Mouse (Mus musculus): ENCODE measurements at regions not wholly inside any gene's neighbourhood (a gene's known extent, or its start where the extent isn't known, plus 50 kb on each side); places are given as distances from the start of the nearest gene placed in this dataset.

DNA sequence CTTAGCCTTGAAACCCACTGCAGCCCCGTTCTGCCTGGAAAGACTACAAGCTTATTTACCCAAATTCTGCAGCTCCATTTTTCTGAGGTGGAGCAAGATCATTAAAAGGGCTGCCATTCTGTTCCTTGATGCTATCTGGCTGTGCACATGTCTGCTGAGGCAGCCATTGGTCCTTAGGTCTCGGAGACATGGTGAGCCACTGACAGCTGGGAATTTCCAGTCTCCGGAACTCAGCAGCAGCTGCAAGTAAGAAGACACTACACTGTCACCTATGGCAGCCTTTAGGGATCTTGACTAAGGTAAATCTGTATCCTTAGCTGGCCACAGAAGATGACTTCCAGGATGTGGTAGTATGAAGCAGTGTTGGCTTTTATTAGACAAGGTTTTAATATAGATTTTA, 467.9 kb downstream of the Cd83 start:
- no peak for DNase-seq

DNA sequence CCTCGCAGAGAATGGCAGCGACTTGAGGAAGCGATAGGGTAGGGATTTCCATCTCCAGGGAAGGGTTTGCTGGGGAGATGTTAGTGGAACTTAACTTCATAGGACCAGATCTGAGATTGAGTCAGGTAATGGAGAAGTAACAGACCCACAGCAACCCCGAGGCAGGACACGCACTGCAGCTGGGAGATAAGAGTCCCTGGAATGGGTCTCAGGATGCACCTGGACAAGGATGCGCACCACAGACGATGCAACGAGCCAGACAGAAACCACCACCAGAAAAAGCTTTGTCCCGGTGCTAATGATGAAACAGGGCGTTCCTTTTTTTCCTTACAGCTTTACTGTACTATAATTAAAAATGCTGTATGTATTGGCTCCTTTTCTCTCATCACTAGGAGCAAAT, 470.9 kb upstream of the Jarid2 start:
- no peak for DNase-seq

DNA sequence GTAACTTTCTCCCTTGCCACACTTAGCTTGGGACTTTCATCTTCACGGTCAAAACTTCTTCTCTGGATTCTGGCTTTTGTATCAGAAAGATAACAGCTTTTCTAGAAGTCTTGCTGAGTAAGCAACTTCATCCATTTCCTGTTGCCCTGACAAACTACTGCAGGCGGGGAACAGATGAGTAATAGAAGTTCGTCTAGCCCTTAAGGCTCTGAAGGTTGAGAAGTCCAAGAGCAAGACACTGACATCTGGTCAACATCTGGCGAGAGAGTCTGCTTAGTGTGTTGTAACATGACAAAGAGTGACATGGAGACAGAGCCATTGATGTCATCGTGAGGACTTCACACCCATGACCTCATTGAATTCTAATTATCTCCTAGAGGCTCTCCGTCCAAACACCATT, 469.2 kb upstream of the Jarid2 start:
- no peak for DNase-seq

GRCm38 (mm10) chr13:44260637-44261333, 468.5 kb upstream of the Jarid2 start:
- no peak for DNase-seq

DNA sequence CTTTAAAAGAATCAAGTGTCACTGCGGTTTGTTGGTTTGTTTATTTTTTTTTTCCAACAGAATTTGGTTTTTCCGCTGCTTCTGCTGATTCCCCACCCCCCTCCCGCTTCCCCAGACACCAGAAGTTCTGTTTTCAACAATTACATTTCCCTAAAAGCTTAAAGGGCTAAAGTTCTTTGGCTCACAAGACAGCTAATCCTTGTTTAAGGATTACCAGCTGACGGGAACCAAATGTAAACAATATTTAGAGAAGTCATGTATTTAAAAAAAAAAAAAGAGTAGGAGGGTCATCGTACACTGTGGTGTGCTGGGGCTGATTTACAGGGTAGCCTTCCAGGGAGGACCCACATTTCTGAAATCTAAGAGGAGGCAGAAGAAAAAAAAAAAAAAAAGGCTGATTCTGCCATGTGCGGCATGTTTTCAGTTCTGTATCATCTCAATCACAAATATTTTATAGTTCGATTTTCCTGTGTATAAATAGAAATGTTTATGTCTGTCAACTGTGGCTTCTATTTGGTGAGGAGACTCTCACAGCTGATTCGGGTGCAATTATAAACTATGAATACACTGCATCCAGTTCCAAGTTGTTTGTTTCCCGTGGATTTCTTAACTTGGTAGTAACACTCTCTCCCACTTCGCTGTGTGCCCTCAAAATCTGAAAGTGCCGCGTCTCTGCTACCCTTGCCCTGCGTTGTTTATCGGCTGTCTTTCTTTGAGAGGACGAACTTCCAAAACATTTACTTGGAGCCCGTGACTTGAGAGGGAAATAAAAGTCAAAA, 456.3 kb upstream of the Jarid2 start:
- no peak for DNase-seq

DNA sequence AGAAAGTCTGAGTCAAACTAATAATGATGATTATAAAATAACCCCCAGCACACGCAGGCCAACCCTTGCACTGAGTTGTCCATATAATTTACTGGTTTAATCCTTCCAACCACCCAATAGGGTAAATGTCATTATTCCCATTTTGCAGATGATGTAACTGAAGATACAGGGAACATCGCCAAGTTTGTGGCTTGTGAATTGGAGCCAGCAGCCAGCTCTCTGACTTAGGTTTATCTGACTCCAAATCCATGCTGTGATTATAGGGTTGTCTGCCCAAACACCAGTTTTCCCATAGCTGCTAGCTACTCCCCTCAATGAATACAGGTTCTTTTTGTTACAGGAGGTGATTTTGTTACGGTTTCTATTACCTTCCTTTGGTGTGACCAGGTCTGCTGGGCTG, 451.3 kb upstream of the Jarid2 start:
- DNase-seq = no peak

- peak; percentile 57 for DNase-seq
Observed at GRCm38 (mm10) chr13:44279036-44279435, 450.2 kb upstream of the Jarid2 start.

DNA sequence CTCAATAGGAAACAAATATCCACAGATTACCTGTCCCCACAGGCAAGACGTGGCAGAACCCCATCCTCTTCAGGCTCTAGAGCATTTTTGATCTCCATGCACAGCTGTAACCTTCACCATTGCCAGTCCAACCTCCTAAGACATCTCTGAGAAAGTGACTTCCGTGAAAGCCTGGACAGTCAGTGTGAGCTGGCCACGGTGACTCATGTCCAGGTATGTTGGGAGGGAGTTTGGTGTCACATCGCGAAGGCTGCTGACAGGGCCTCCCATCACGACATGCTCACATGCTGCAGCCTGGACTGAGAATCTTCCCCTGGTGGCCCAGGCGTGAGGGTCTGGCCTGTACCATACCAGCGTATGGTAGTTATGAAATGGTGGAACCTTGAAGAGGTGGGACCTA, 449.0 kb upstream of the Jarid2 start:
- DNase-seq = no peak

DNA sequence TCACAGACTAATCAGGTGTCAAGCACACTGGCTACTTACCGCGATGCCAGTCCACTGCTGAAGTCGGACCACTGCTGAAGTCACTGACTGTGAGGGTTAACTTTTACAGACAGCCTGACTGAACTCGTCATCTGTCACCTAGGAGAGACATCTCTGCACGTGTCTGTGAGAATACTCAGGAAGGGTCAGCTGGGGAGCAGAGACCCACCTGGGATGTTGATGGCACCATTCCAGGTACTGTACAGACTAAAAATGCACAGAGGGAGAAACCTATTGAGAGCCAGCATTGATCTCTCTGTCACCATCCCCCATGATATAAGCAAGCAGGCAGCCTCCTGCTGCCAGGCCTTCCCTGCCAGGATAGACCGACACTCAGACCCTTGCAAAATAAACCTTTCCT, 447.5 kb upstream of the Jarid2 start:
- DNase-seq = no peak

- no peak for DNase-seq
Observed at GRCm38 (mm10) chr13:44282306-44282705, 447.0 kb upstream of the Jarid2 start.

- DNase-seq = peak; percentile 55
Observed at GRCm38 (mm10) chr13:44282731-44283571, 446.3 kb upstream of the Jarid2 start.

GRCm38 (mm10) chr13:44285881-44286280, 443.4 kb upstream of the Jarid2 start:
- DNase-seq = no peak

DNA sequence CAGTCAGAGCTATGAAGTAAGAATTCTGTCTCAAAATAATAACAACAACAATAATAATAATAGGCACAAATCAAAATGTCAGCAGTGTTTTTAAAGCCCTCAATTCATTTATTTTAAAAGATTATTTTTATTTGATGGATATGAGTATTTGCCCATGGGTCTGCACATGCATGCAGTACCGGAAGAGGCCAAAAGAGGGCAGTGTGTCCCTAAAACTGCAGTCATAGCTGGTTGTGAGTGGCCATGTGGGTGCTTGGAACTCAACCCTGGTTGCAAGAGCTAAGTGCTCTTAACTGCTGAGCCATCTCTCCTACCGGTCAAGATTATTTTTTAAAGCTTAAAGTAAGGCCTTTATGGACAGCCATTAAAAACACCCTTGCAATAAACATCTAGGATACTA, 439.1 kb upstream of the Jarid2 start:
- DNase-seq = no peak

- DNase-seq = no peak
Observed at GRCm38 (mm10) chr13:44292476-44293056, 436.7 kb upstream of the Jarid2 start.

DNA sequence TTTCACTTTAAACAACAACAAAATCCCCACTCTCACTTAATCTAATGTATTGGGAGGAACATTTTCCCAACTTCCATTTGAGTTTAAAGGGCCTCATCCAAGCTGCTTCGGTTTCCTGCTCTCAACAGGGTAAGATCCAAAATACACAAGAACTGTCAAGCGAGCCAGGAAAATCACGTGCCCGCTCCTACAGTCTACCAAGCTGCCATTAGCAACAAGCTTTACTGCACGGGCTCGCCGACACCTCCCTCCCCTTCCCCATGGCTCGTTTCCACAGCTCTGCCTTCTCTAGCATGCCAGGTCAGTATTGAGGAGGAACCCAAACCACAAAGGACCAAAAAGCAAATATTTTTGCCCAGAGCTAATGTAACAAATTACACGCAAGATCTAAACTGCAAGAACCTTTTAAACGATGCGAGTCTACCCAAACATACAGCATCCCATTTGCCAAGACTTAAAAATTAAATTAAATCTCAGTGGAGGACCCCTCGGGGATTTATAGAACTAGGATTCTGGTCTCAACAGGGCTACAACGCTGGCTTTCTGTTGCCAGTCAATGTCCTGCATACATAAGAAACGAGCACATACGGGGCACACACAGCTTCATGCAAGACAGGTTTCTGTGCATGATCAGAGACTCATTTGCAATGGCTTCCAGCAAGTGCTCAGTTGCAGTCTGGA, 435.4 kb upstream of the Jarid2 start:
- DNase-seq = peak; percentile 55

DNA sequence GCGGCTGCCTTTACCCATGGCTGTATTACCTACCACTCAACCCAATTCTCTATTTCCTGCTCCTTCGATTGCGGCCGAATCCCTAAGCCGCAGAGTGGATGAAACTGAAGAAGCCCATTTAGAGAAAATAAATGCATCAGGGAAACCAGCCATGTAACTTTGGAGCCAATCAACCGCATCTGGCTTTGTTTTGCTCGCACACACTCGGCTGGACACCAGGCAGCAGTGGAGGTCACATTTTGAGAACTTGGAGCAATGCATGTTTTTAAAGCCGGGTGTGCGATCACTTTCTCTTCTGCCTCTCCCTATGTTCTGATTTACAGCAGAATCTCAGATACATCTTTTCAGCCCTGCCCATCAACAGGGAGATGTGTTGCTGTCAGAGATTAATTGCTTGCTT, 433.7 kb upstream of the Jarid2 start:
- no peak for DNase-seq

DNA sequence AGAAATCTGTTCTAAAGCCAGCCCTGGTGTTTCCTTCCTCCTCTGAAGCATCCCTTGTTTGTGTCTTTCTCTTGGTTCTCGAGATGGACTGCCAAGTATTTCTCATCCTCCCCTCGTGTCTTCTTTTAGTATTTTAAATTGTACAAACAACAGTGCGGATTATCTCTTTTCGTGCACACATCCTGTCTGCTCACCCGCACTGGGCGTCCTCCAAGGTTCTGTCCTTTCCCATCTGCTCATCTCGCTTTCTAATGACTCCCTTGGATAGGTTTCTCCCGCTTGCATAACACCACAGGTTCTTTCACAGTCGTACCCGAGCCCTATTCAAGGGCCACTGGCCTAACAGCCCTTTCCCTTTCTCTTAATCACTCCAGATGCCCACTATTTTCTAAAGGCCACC, 428.7 kb upstream of the Jarid2 start:
- no peak for DNase-seq

GRCm38 (mm10) chr13:44301215-44301614, 428.1 kb upstream of the Jarid2 start:
- DNase-seq = no peak

DNA sequence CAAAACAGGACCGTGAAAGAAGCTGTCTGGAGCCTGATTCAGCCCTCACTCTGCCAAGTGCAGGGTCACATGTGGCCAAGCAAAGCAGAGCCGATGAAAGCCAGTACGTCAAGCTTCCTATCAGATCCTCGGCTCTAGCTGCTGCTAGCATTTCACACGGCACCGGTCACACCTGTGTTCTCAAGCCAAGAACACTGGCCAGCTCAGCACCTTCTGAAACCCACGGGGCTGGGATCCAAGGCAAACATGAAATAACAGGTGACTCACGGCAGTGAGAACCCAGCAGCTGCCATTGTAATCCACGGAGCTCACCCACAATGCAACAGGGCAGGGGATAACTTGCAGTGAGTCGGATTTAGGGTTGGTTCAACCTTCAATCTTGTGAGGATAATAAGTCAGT, 427.3 kb upstream of the Jarid2 start:
- DNase-seq = no peak

GRCm38 (mm10) chr13:44305134-44305991, 423.9 kb upstream of the Jarid2 start:
- no peak for DNase-seq

GRCm38 (mm10) chr13:44306275-44307050, 422.8 kb upstream of the Jarid2 start:
- DNase-seq = peak; percentile 67
